Mouse (Mus musculus) lung, postnatal 0 days (tissue): Measurements from ENCODE around the gene Bloc1s1.
A peak's percentile ranks its signal among the peaks of the same experiment; 100 is the strongest.

Experiments used
- CTCF ChIP-seq: IDR thresholded peaks from 2 replicates; pipeline ENCODE4 v1.5.1; 2016; ENCODE audit warnings: antibody characterized with exemption, mild to moderate bottlenecking
- EP300 ChIP-seq: IDR thresholded peaks from 2 replicates; pipeline ENCODE4 v1.6.1; 2016; ENCODE audit warnings: antibody characterized with exemption, mild to moderate bottlenecking, control low read depth

- TF ChIP-seq EP300, result no peak
- 0 out of 2 replicates have a peak, but pooled peaks have one; percentile 10 for TF ChIP-seq CTCF
Measured at GRCm38 (mm10) chr10:128934997-128935787, 11.4 kb upstream of the Bloc1s1 start.
